Mouse (Mus musculus) cerebellum, adult 11 months (tissue): ENCODE data around the gene Gabbr2.
"Not testable (repeated sequence)": the region's sequence is repeated elsewhere in the genome, so short reads cannot be mapped to it uniquely, and the experiment has no call there.

ENCODE experiments used
- DNase-seq: peaks from one replicate; pipeline ENCODE4 v3.0.0; 2022

Gene Gabbr2

GRCm38 (mm10) chr4:46642924-46643675, 348.6 kb downstream of the Gabbr2 start:
- DNase-seq = no peak

DNA sequence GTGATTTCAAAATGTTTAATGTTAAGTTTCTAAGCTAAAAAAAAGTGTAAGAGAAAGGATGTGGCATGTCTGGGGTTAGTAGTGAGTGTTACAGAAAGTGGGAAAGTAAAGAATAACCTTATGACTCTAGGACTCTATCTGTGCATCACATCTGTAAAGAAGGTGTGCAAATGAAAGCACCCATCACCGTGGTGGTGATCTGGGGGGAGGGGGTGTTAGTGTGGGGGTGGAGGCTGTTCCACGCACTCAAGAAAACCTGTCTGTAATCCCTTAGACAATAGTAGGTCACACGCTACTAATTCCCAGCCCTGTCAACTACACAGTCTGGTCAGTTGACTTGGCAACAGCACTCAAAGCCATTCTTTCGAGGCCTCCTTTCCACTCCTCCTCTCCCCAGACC, 350.4 kb downstream of the Gabbr2 start:
- DNase-seq = no peak

GRCm38 (mm10) chr4:46639866-46640265, 351.8 kb downstream of the Gabbr2 start:
- DNase-seq = no peak

DNA sequence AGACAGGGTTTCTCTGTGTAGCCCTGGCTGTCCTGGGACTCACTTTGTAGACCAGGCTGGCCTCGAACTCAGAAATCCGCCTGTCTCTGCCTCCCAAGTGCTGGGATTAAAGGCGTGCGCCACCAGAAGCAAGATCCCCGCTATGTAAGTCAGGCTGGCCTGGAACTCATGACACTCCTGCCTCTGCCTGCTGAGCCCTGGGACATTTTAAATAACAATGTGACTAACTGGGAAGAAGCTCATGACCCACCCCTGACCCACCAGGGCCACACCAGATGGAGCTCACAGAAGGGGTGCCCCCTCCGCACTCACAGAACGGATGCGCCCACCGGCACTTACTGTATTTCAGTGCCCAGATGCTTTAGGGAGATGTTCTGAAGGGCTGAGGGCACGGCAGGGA, 354.4 kb downstream of the Gabbr2 start:
- DNase-seq = not testable (repeated sequence)

DNA sequence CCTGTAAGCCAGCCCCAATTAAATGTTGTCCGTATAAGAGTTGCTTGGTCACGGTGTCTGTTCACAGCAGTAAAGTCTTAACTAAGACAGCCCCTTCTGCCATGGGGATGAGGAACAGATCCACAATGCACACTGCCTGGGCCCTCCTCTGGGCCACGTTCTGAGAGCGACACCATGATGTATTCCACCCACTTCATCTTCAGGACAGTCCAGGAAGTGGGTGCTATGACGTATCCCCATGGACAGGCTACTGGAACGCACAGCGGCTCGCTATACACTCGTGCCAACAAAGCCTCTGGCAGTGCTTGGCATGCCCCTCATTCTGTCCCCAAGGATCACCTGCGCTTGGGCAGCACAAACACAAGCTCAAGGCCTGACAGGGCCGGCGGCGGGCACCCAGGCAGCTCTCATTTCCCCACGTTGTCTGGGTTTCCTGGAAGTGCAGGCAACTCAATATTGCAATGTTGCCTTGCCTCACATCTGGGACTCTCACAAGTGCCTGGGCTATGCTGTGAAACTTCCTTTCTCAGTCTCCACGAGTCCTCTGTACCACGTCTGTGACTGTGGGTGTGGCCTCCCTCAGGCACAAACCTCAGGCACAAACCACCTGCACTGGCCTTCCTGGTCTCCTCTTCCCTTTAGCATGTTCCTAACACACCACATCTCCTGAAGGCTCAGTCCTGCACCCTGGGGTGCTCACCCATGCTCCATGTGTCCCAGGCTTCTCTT, 355.8 kb downstream of the Gabbr2 start:
- no peak for DNase-seq

- DNase-seq = no peak
Observed at GRCm38 (mm10) chr4:46634881-46635280, 356.8 kb downstream of the Gabbr2 start.

- not testable (repeated sequence) for DNase-seq
Observed at GRCm38 (mm10) chr4:46633565-46633964, 358.1 kb downstream of the Gabbr2 start.

DNA sequence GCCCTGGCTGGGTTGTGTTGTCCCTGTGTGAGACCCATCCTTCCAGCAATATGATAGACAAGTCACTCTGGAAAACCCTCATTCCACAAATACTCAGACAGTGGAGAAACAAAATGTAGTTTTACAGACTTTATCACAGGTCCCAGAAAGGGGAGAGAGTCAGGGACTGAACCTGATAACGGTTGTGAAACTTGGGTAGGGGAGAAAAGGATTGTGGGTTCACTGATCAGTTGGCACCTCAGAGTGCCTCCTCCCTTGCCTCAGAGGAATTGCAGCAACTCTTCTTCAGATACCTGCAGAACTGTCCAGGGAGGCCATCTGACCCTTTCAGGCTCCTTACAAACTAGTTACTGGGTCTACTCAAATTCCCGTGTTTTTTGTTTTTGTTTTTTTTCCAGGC, 359.2 kb downstream of the Gabbr2 start:
- DNase-seq = no peak

- no peak for DNase-seq
Observed at GRCm38 (mm10) chr4:46630390-46630789, 361.3 kb downstream of the Gabbr2 start.

- no peak for DNase-seq
Observed at GRCm38 (mm10) chr4:46628873-46629272, 362.8 kb downstream of the Gabbr2 start.

GRCm38 (mm10) chr4:46628081-46628480, 363.6 kb downstream of the Gabbr2 start:
- no peak for DNase-seq

- DNase-seq = peak; percentile 79
Observed at GRCm38 (mm10) chr4:46625101-46625500, 366.6 kb downstream of the Gabbr2 start.

- DNase-seq = no peak
Observed at GRCm38 (mm10) chr4:46623007-46623406, 368.7 kb downstream of the Gabbr2 start.

- DNase-seq = no peak
Observed at GRCm38 (mm10) chr4:46620946-46621345, 370.7 kb downstream of the Gabbr2 start.

DNA sequence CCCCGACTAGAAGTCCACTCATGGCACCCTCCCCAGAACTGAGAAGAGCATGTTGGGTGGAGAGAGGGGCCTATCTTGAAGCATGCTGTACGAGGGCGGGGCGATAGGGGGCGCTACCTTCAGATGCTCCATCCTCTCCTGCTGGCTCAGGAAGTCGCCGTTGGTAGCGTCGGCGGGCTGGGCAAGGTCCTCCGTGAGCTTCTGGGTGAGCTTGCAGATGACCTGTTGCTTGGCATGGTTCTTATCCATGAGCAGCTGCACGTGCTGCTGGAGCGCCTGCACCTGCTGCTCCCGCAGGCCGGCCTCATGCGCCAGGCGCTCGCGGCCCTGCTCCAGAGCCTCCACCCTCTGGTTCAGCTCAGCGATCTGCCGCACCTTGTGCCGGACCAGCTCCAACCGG, 371.3 kb downstream of the Gabbr2 start:
- peak; percentile 41 for DNase-seq

DNA sequence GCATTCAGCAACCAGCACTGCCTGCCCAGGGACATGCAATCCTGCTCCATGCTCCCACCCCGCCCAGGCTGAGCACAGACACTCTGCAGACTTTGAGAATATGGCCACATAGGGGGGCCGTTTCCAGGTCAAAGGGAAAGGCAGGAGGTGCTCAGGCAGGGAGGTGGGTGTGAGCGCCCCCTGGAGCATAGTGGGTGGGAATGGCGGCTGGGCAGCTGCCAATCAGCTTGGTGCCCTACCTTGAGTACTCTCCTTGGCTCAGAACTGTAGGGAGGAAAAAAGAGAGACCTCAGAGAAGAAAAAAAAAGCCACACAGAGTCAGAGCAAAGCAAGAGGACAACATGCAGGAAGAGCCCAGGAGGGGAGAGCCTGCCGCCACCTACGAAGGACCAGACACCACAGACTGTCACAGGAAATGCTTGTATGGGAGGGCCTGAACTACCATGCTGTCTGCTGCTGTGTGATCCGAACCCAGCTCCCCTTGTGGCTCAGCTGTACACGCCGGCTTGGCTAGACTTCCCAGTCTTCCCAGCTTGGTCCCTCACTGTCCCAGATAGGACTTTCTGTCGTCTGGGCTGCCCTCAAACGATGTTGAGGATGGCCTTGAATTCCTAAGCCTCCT, 373.4 kb downstream of the Gabbr2 start:
- no peak for DNase-seq

GRCm38 (mm10) chr4:46617408-46617807, 374.3 kb downstream of the Gabbr2 start:
- no peak for DNase-seq

- no peak for DNase-seq
Observed at GRCm38 (mm10) chr4:46614641-46615040, 377.0 kb downstream of the Gabbr2 start.

DNA sequence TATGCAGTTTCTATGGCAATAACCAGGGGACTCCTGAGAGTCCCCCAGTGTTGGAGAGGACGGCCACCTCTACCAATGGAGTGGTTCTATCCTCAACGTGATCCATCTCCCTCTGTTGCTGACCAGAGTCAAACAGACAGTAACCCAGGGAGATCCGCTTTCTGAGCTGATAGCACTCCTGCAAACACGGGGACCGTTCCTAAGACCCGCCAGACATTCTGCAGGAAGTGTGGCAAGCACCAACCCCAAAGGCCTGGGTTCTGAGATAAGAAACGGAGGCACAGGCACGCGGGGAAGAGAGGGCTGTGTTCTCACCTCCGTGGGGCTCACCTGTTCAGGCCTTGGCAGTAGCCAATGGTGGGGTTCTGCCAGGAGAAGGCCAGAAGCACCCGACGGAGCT, 378.1 kb downstream of the Gabbr2 start:
- no peak for DNase-seq
